Mouse (Mus musculus) CD8-positive naive resting alpha-beta T cell, adult 57 days (primary cell): Measurements from ENCODE around the gene Acsf2. TPM values are rescaled to one million over a fixed set of nuclear protein-coding genes. Genes with fewer than 3 reads are reported as not detected.

Experiments
- total RNA-seq: library from RNA; stranded (reverse); gene quantifications from one replicate; pipeline ENCODE4 v1.2.4, GENCODE M21; 2023

The Acsf2 gene
- 27.1 TPM for total RNA-seq

DNA sequence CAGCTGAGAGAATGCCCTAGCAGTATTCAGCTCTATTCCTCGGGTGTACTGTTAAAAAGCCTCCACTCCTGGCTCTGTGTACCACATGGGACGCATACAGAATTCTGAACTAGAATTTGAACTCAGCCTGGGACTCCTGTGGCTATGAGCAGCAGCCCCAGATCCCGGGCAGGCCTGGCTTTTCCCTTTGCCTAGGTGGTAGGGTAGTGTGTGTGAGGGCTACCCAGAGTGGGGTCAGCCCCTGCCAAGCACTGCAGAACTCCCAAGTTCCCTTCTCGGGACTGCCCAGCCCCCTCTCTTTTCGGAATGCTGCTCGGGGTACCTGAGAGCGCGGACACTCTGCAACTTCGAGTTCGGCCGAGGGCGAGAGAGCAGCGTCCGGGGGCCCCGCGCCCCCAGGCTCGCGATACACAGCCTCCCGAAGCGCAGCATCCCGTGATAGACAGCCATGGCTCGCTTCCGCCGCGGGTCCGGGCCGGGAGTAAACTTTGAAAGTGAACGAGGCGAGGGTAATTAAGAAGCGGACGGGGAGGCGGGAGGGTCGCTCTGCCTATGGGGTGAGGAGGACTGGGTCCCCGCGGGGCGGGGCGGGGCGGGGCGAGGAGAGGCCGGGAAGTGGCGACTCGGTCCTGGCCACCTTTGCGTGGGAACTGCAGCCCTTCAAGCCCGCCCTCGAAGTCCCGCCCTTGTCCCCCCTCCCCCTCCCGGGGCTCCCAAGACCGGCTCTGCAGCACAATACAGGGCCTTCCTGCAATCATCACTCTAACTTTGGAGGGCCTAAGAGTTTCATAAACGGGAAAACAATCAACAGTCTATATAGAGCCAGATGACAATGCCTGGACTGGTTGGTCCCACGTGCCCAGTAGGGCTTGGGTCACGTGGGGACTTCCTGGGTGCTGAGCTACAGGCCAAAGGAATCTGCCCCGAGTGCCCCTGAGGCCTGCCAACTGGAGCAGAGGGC lies at the start of gene Acsf2:
Acsf2 (minus strand) TSS at position 551 of the 961 bp plus-strand sequence.

DNA sequence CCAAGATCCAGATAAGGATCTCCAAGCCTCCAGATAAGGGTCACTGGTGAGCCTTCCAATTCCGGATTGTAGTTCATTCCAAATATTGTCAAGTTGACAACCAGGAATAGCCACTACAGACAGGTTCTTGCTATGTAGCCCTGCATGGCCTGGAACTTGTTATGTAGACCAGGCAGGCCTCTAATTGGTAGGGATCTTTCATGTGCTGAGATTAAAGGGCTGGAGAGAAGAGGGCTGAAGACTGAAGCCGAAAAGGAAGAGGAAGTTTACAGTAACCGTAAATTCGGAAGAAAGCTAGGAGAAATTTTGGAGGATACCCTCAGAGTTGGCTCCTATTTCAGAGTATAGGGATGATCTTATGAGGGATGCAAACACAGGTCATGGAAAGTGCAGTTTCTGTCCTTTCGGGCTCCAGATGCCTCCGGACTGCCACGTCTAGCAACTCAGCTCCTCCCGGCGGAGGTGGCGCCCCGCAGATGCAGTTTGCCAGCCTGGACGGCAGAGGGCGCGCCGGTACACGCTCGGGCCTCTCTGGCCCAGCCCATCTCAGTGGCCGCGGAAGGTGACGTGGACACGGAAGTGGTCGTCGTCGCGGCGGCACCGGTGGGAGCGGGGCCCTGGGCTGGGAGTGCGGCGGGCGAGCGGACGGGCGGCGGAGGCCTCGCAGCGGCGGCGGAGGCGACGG lies 27.7 kb upstream of the Acsf2 start, which contains the start of gene Lrrc59:
Lrrc59 (plus strand) TSS at position 569 of the 685 bp plus-strand sequence.

DNA sequence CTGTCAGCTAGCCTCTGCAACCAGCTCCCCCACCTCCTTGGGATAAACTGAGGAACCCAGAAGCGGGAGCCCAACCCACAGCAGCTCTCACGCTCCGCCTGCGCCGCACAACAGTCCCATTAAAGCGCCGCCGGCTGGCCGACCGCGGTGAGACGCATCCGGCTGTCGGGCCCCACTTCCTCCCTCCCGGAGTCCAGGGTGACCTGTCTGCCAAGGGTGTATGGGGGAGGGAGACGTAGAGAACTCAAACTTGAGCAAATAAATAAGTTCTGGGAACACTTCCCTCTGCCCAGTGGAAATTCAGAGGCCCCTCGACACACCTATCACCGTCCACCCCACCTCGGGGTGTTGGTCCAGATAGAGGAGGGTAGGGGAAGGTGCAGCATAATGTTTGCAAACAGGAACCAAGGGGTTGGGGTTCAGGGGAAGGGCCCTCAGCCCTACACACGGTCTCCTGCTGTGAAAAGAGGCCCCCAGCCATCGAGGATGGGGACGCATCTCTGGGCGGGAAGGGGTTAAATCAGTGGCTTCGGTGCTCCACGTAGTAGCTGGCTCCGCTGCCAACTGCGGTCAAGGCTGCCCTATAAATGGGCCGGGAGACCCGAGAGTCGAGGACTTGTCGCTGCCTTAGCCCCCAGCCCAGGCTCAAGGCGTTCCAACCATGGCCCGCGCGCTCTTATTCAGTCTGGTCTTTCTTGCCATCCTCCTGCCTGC lies 37.1 kb downstream of the Acsf2 start, which contains the start of gene Chad:
Chad (plus strand) TSS at position 611 of the 714 bp plus-strand sequence.

DNA sequence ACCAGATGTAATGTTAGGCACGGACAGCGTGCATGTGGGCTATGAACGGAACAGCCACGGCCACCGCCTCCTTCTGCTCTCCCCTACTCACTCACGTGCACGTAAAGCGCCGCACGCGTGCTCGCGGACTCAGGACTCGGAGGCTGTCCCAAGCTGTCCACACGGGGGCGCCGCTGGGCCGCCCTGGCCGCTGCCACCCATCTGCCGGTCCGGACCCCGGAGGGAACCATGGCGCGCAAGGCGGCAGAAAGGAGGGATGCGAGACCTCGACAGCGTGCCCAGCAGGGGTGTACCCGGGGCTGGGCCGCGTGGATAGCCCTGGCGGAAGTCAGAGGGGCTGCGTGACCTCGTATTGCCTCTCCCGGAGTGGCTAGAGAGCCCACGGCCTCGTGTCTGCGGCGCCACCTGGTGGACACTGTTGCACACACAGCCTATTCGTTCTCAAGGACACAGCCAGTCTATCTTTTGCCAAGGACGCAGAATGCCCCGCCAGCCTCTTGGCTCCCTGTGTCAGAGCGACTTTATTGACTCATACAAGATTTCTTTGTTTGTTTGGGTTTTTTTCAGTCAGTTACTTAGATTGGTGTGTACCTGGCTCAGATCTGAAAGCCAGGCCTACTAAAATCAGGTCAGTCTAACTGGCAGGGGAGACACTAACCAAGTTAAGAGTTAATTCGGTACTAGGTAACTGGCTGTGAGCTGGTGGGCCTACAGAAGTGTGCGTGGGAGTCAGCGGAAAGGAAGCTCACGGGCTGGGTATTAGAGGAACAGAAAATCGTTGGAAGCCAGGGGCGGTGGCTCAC lies 52.6 kb downstream of the Acsf2 start, which contains the start of gene Rsad1:
Rsad1 (minus strand) TSS at position 368 of the 803 bp plus-strand sequence.

DNA sequence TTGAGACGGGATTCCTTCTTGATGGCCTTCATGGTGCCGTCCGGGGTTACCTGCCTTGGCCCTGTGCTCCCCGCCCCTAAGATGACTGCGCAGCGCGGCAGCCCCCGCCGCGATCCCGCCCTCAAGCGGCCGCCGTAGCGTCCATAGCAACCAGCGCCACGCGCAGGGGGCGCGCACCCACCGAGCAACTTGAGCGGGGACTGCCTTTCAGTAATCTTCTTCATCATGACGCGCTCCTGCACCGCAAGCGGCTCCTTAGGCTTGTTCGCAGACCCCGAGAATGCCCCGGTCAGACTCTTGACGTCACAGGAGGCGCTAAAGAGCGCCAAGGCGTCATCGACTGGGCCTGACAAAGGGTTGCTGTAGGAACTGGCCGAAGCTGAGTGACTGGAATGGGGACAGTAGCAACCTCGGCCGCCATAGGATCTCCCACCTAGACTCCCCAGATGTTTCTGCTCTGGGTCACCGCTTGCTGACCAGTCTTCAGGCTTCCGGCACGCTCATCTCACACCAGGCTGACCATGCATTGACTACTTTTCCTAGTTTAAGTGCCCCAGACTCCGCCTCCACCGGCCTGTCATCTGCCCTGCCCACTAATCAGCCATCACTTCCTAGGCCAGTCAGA lies 80.3 kb downstream of the Acsf2 start, which contains the start of gene Mycbpap:
Mycbpap (minus strand) TSS at position 524 of the 625 bp plus-strand sequence.

Other genes with a start within 250 kb of the Acsf2 start
- 4.5 TPM for gene Abcc3, start 208.9 kb downstream of the Acsf2 start, total RNA-seq
- gene Cacna1g, start 127.7 kb downstream of the Acsf2 start, total RNA-seq, result not detected
- gene Spata20, start 115.7 kb downstream of the Acsf2 start, total RNA-seq, result not detected
- not detected for gene Epn3, start 101.9 kb downstream of the Acsf2 start, total RNA-seq
- not detected for gene Mycbpap, start 80.1 kb downstream of the Acsf2 start, total RNA-seq
- gene Rsad1, start 52.6 kb downstream of the Acsf2 start, total RNA-seq, result 5.4 TPM
- gene Chad, start 36.8 kb downstream of the Acsf2 start, total RNA-seq, result not detected
- gene Lrrc59, start 27.9 kb upstream of the Acsf2 start, total RNA-seq, result 55.8 TPM
- gene Mrpl27, start 51.9 kb upstream of the Acsf2 start, total RNA-seq, result 21.0 TPM
- gene Eme1, start 52.1 kb upstream of the Acsf2 start, total RNA-seq, result 1.4 TPM
- gene Xylt2, start 75.6 kb upstream of the Acsf2 start, total RNA-seq, result 42.7 TPM
- not detected for gene Gm11541, start 102.6 kb upstream of the Acsf2 start, total RNA-seq
- gene Cdc34b, start 139.9 kb upstream of the Acsf2 start, total RNA-seq, result not detected
- not detected for gene Tmem92, start 180.8 kb upstream of the Acsf2 start, total RNA-seq